Mouse (Mus musculus): ENCODE results near the gene Hipk1.

GRCm38 (mm10) chr3:103746711-103747110, 44.7 kb downstream of the Hipk1 start:
- TF ChIP-seq CTCF (IDR thresholded peaks at IDR 0.05; ENCODE audit: low read depth): no peak
- TF ChIP-seq EP300 (IDR thresholded peaks at IDR 0.05; ENCODE audit: low read depth): no peak

Data from heart, postnatal 0 days (tissue).